Mouse (Mus musculus) midbrain, embryonic 13.5 days (tissue): ENCODE results near the gene Hoxd4. TPM values are rescaled to one million over a fixed set of nuclear protein-coding genes. Genes with fewer than 3 reads are reported as not detected.

Experiments
- ATAC-seq: fragments of 200-750 bp; cut with Nextera tagmentation; 2 replicates; pipeline ENCODE4 v1.8.0; 2017; ENCODE audit warnings: mild to moderate bottlenecking, moderate TSS enrichment, moderate library complexity
- H3K27ac ChIP-seq: fragments of 300-500 bp; sonication (generic); 2 replicates; pipeline ENCODE4 v1.5.1; 2015; ENCODE audit warnings: inconsistent platforms, mild to moderate bottlenecking, moderate library complexity
- H3K27me3 ChIP-seq: fragments of 300-500 bp; sonication (generic); 2 replicates; pipeline ENCODE4 v1.6.1; 2015; ENCODE audit warnings: mild to moderate bottlenecking, inconsistent platforms
- H3K36me3 ChIP-seq: fragments of 300-500 bp; sonication (generic); 2 replicates; pipeline ENCODE4 v1.6.1; 2015; ENCODE audit warnings: mild to moderate bottlenecking, inconsistent platforms
- H3K4me1 ChIP-seq: fragments of 300-500 bp; sonication (generic); replicated peaks from 2 replicates; pipeline ENCODE4 v1.6.1; 2015; ENCODE audit warnings: inconsistent platforms
- H3K4me2 ChIP-seq: fragments of 300-500 bp; sonication (generic); replicated peaks from 2 replicates; pipeline ENCODE4 v1.6.1; 2015; ENCODE audit warnings: moderate library complexity, mild to moderate bottlenecking, inconsistent platforms
- H3K4me3 ChIP-seq: fragments of 300-500 bp; sonication (generic); replicated peaks from 2 replicates; pipeline ENCODE4 v1.5.1; 2015; ENCODE audit warnings: mild to moderate bottlenecking, inconsistent platforms
- H3K9ac ChIP-seq: fragments of 300-500 bp; sonication (generic); replicated peaks from 2 replicates; pipeline ENCODE4 v1.6.1; 2015; ENCODE audit warnings: mild to moderate bottlenecking, inconsistent platforms
- H3K9me3 ChIP-seq: fragments of 300-500 bp; sonication (generic); 2 replicates; pipeline ENCODE4 v1.6.1; 2016; ENCODE audit warnings: mild to moderate bottlenecking, inconsistent platforms
- WGBS: fragments of 180-500 bp; shearing (Covaris S2); methylation state at CpG from one replicate; pipeline ENCODE4 v1.1.7; 2015; 5-methylcytosine and 5-hydroxymethylcytosine counted together
- polyA plus RNA-seq: library from polyadenylated mRNA; unstranded; fragments of >200 nt; fragmentation: Nextera tagmentation; extraction: Ambion mirVana; gene quantifications from 2 replicates; pipeline ENCODE4 v1.2.1, GENCODE M21; 2015

The Hoxd4 gene
- polyA plus RNA-seq, 1 experiment from 2014 or later, result not detected

- H3K4me2 ChIP-seq, result no peak overlapping the region
- 0 out of 2 replicates have a peak, but pooled peaks cover 6% of the 10 kb centered on the region for H3K4me1 ChIP-seq
- H3K4me3 ChIP-seq, result no peak overlapping the region
- H3K9me3 ChIP-seq, result no peaks in the 10 kb centered on the region
- ATAC-seq, result no peak
- H3K27me3 ChIP-seq, result peaks cover 97% of the 10 kb centered on the region
- H3K27ac ChIP-seq, result no peak overlapping the region
- no peaks in the 10 kb centered on the region for H3K36me3 ChIP-seq
- no peak overlapping the region for H3K9ac ChIP-seq
- WGBS, result 8% methylated on average over 8 of the region's 8 CpGs
Observed at GRCm38 (mm10) chr2:74690338-74690716, 21.4 kb upstream of the Hoxd4 start.

GRCm38 (mm10) chr2:74691022-74691951, 20.4 kb upstream of the Hoxd4 start, which contains the start of gene Hoxd10:
Gene Hoxd10 (plus strand): TSS chr2:74691924.
- no peaks in the 10 kb centered on the region for H3K9me3 ChIP-seq
- H3K4me2 ChIP-seq, result 0 out of 2 replicates have a peak within 1 kb of the TSS, but pooled peaks have one; percentile 5
- H3K27ac ChIP-seq, result no peak within 1 kb of the TSS
- H3K4me3 ChIP-seq, result no peak within 1 kb of the TSS
- 0 out of 2 replicates have a peak, but pooled peaks cover 6% of the 10 kb centered on the region for H3K4me1 ChIP-seq
- H3K9ac ChIP-seq, result no peak within 1 kb of the TSS
- no peaks in the 10 kb centered on the region for H3K36me3 ChIP-seq
- ATAC-seq, result no peak
- WGBS, result 1% methylated on average over 56 of the region's 56 CpGs
- H3K27me3 ChIP-seq, result peaks cover 98% of the 10 kb centered on the region

DNA sequence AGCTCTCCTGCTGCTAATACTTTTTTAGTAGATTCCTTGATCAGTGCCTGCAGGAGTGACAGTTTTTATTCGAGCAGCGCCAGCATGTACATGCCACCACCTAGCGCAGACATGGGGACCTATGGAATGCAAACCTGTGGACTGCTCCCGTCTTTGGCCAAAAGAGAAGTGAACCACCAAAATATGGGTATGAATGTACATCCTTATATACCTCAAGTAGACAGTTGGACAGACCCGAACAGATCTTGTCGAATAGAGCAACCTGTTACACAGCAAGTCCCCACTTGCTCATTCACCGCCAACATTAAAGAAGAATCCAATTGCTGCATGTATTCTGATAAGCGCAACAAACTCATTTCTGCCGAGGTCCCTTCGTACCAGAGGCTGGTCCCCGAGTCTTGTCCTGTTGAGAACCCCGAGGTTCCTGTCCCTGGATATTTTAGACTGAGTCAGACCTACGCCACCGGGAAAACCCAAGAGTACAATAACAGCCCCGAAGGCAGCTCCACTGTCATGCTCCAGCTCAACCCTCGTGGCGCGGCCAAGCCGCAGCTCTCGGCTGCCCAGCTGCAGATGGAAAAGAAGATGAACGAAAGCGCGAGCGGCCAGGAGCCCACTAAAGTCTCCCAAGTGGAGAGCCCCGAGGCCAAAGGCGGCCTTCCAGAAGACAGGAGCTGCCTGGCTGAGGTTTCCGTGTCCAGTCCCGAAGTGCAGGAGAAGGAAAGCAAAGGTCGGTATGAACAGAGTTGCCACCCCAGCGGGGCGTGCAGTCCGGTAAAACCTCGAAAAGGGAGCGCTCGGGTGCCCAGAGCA, 19.5 kb upstream of the Hoxd4 start:
- Histone ChIP-seq H3K27ac (no peak overlapping the region), H3K4me3 (no peak overlapping the region), H3K9ac (no peak overlapping the region), H3K4me2 (no peak overlapping the region), H3K9me3 (no peaks in the 10 kb centered on the region), H3K4me1 (0 out of 2 replicates have a peak, but pooled peaks cover 6% of the 10 kb centered on the region), H3K27me3 (peaks cover 98% of the 10 kb centered on the region), H3K36me3 (no peaks in the 10 kb centered on the region)
- ATAC-seq, result no peak
- WGBS, result 5% methylated on average over 35 of the region's 35 CpGs

DNA sequence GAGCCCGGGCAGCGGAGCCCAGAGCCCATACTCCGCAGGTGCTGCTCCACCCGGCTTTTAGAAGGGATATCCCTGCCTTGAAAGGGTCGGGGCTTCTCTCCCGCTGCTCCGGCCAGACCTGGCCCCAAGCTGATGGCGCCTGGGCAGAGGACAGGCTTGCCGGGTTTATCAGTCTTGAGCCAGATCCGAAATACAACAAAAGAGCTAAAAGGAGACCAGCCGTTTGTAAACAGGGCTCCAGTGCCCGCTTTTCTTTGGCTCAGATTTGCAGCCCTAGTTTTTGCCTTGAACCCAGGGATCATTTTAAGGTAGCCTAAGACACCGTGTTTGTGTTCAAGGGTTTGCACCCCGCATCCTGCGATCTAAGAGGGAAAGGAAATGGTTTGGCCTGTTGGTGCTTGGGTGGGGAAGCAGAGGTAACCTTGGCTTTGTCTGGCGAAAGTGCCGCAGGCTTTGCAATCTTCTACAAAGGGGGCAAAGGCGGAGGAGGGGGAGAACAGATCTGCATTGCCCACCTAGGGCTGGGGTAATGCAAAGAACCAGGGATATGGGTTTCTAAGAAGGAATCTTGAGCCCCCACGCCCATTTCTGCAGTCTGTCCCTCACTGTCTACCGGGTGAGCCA, 18.8 kb upstream of the Hoxd4 start:
- 2% methylated on average over 20 of the region's 20 CpGs for WGBS
- Histone ChIP-seq H3K4me3 (no peak overlapping the region), H3K27ac (no peak overlapping the region), H3K4me1 (peaks cover 12% of the 10 kb centered on the region), H3K4me2 (no peak overlapping the region), H3K9ac (no peak overlapping the region), H3K36me3 (no peaks in the 10 kb centered on the region), H3K9me3 (no peaks in the 10 kb centered on the region), H3K27me3 (peaks cover 98% of the 10 kb centered on the region)
- ATAC-seq, result no peak

DNA sequence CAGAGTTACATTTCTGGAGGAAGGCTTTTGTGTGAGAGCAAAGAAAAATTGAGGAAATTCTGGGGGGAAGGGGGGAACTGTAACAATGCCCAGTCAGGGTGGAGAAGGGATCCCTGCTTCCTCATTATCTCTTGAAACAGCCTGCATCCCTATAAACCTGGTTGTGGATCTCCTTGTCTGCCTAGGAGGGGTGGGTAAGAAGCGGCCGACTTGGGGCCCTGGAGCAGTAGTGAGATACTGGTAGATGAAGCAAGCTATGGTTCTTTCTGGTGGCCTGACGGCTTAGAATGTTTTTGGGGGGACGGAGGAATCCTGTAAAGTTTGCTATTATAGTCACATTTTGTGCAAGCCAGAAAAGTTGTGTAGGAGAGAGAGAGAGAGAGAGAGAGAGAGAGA, 18.3 kb upstream of the Hoxd4 start:
- no peaks in the 10 kb centered on the region for H3K36me3 ChIP-seq
- peaks cover 17% of the 10 kb centered on the region for H3K4me1 ChIP-seq
- peaks cover 98% of the 10 kb centered on the region for H3K27me3 ChIP-seq
- no peaks in the 10 kb centered on the region for H3K9me3 ChIP-seq
- H3K27ac ChIP-seq, result no peak overlapping the region
- H3K9ac ChIP-seq, result no peak overlapping the region
- no peak for ATAC-seq
- H3K4me2 ChIP-seq, result no peak overlapping the region
- H3K4me3 ChIP-seq, result no peak overlapping the region
- WGBS, result 12% methylated on average over 4 of the region's 4 CpGs

DNA sequence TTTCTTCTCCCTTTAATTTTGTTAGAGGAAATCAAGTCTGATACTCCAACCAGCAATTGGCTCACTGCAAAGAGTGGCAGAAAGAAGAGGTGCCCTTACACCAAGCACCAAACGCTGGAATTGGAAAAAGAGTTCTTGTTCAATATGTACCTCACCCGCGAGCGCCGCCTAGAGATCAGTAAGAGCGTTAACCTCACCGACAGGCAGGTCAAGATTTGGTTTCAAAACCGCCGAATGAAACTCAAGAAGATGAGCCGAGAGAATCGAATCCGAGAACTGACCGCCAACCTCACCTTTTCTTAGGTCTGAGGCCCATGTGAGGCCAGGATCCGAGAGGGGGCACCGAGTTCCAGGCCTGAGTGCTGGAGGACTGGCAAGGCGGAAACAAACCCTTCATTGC, 17.7 kb upstream of the Hoxd4 start:
- peaks cover 18% of the 10 kb centered on the region for H3K4me1 ChIP-seq
- no peak overlapping the region for H3K4me2 ChIP-seq
- peaks cover 98% of the 10 kb centered on the region for H3K27me3 ChIP-seq
- no peak for ATAC-seq
- no peak overlapping the region for H3K4me3 ChIP-seq
- no peak overlapping the region for H3K9ac ChIP-seq
- no peaks in the 10 kb centered on the region for H3K9me3 ChIP-seq
- WGBS, result 1% methylated on average over 16 of the region's 16 CpGs
- H3K36me3 ChIP-seq, result no peaks in the 10 kb centered on the region
- H3K27ac ChIP-seq, result no peak overlapping the region

- peaks cover 99% of the 10 kb centered on the region for H3K27me3 ChIP-seq
- H3K4me2 ChIP-seq, result no peak overlapping the region
- H3K4me1 ChIP-seq, result peaks cover 18% of the 10 kb centered on the region
- 0% methylated on average over 1 of the region's 1 CpGs for WGBS
- no peak overlapping the region for H3K27ac ChIP-seq
- no peak overlapping the region for H3K9ac ChIP-seq
- ATAC-seq, result no peak
- H3K36me3 ChIP-seq, result no peaks in the 10 kb centered on the region
- H3K4me3 ChIP-seq, result no peak overlapping the region
- no peaks in the 10 kb centered on the region for H3K9me3 ChIP-seq
Observed at GRCm38 (mm10) chr2:74695383-74695782, 16.3 kb upstream of the Hoxd4 start.

DNA sequence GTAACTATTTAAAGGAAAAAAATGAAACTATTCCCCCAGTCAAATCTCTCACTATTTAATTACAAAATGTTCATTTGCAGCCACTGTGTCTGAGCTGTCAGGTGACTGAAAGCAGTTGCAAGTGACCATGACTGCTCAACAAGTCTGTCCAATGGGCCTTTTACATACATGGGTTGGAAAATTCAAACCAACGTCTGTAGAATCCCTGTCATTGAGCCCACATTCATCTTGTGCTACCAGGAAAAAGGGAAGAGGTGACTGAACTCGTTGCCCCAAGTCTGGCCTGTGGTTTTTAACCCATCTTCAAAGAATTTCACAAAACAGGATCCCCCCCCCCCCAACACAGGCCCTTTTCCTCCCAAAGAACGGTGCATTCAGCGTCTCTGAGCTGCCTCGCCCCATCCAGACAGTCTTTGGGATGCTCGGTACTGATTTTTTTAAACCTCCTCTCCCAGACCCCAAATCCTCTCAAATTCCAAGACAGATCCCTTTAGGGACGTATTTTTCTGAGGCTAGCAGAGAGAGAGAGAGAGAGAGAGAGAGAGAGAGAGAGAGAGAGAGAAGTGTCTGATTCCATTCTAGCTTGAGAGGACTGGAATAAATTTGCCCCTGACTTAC, 15.8 kb upstream of the Hoxd4 start:
- Histone ChIP-seq H3K4me2 (no peak overlapping the region), H3K27me3 (peaks cover 100% of the 10 kb centered on the region), H3K4me1 (peaks cover 18% of the 10 kb centered on the region), H3K9me3 (no peaks in the 10 kb centered on the region), H3K9ac (no peak overlapping the region), H3K27ac (no peak overlapping the region), H3K4me3 (no peak overlapping the region), H3K36me3 (no peaks in the 10 kb centered on the region)
- WGBS, result 4% methylated on average over 7 of the region's 7 CpGs
- no peak for ATAC-seq

DNA sequence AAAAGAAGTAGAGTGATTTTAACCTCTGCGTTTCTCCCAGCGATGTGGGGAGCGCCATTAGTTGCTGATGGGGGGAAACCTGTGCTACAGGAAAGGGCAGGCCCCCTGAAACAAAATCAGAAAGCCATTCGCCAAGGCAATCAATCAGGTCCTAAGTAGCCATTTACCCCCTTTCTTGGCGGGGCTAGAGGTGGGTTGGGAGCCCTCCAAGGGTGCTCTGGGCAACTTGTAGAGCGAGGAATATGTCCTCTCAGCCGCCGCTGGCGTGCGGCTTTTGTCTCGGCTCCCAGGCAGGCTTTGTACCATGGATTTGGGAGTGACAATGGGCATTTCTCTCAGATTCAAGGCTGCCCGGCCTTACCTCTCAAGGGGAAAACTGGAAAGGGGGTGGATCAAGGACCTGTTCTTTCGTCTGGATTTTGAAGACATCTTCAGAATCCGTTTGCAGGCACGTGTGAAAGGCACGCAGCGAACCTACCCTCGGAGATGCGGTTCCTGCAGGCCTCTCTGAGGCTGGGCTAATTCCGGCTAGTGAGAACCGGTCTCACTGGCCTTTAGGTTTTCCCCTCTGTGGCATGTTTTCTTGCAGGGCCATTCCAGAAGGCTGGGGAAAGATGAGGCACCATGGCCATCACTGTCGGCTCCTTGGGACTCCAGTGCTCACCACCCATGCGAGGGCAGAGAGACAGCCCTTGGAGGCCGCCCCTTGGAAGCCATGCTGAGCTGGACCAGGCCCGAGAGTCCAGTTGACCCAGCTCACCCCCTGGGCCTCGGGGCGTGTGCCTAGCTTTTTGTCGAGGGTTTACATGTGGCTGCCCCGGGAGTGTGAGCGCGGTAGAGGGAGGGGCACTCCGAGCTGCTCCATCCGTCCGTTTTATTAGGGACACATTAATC, 15.0 kb upstream of the Hoxd4 start:
- WGBS, result under 1% methylated on average over 34 of the region's 34 CpGs
- no peak for ATAC-seq
- H3K4me1 ChIP-seq, result peaks cover 14% of the 10 kb centered on the region
- H3K27me3 ChIP-seq, result peaks cover 100% of the 10 kb centered on the region
- no peak overlapping the region for H3K9ac ChIP-seq
- H3K27ac ChIP-seq, result no peak overlapping the region
- H3K4me2 ChIP-seq, result no peak overlapping the region
- no peaks in the 10 kb centered on the region for H3K9me3 ChIP-seq
- no peak overlapping the region for H3K4me3 ChIP-seq
- H3K36me3 ChIP-seq, result no peaks in the 10 kb centered on the region

GRCm38 (mm10) chr2:74697567-74698121, 14.1 kb upstream of the Hoxd4 start, which contains the start of gene Hoxd9:
Gene Hoxd9 (plus strand): TSS chr2:74697727.
- Histone ChIP-seq H3K9ac (no peak within 1 kb of the TSS), H3K4me2 (peak within 1 kb of the TSS; percentile 50), H3K36me3 (no peaks in the 10 kb centered on the region), H3K27me3 (peaks cover 99% of the 10 kb centered on the region), H3K9me3 (no peaks in the 10 kb centered on the region), H3K27ac (no peak within 1 kb of the TSS), H3K4me1 (peaks cover 12% of the 10 kb centered on the region), H3K4me3 (peak within 1 kb of the TSS; percentile 35)
- peak; percentile 48 for ATAC-seq
- WGBS, result under 1% methylated on average over 43 of the region's 43 CpGs
